Mouse (Mus musculus) liver, adult 2 months (tissue): Measurements from ENCODE around the gene Iqcc. TPM values are rescaled to one million over a fixed set of nuclear protein-coding genes. Genes with fewer than 3 reads are reported as not detected.

Source experiments
- DNase-seq: peaks from one replicate; pipeline ENCODE4 v3.0.0-alpha.2; 2011; ENCODE audit warnings: low read depth, low spot score; ENCODE audit errors: extremely low read depth
- H3K27ac ChIP-seq: fragments of 200-500 bp; replicated peaks from 2 replicates; pipeline ENCODE4 v1.5.1; 2012; ENCODE audit warnings: low read depth, mild to moderate bottlenecking, control low read depth, inconsistent platforms, low read length; ENCODE audit not compliant: insufficient read depth
- H3K27me3 ChIP-seq: fragments of 200-500 bp; 2 replicates; pipeline ENCODE4 v1.6.1; 2012; ENCODE audit warnings: mild to moderate bottlenecking, moderate library complexity, low read length, inconsistent platforms; ENCODE audit not compliant: control insufficient read depth, insufficient read depth
- H3K36me3 ChIP-seq: fragments of 200-500 bp; 2 replicates; pipeline ENCODE4 v1.6.1; 2012; ENCODE audit warnings: low read length, inconsistent platforms; ENCODE audit not compliant: control insufficient read depth, insufficient read depth
- H3K4me1 ChIP-seq: fragments of 200-500 bp; 2 replicates; pipeline ENCODE4 v1.6.1; 2011; ENCODE audit warnings: low read length; ENCODE audit not compliant: control insufficient read depth, insufficient read depth
- H3K4me3 ChIP-seq: fragments of 200-500 bp; 2 replicates; pipeline ENCODE4 v1.5.1; 2011; ENCODE audit warnings: low read depth, mild to moderate bottlenecking, control low read depth, low read length, moderate library complexity; ENCODE audit not compliant: insufficient read depth
- H3K79me2 ChIP-seq: fragments of 200-500 bp; 2 replicates; pipeline ENCODE4 v1.6.1; 2012; ENCODE audit warnings: inconsistent platforms, mild to moderate bottlenecking, low read length, moderate library complexity; ENCODE audit not compliant: control insufficient read depth, insufficient read depth
- H3K9ac ChIP-seq: fragments of 200-500 bp; 2 replicates; pipeline ENCODE4 v1.6.1; 2012; ENCODE audit warnings: low read depth, mild to moderate bottlenecking, control low read depth, inconsistent platforms, low read length
- CTCF ChIP-seq: fragments of 200-500 bp; IDR thresholded peaks from 2 replicates; pipeline ENCODE4 v1.5.1; 2011; ENCODE audit warnings: low read depth, low read length, control low read depth
- POLR2A ChIP-seq: fragments of 200-500 bp; IDR thresholded peaks from 2 replicates; pipeline ENCODE4 v1.6.1; 2011; ENCODE audit warnings: low read length, control low read depth; ENCODE audit not compliant: insufficient read depth; ENCODE audit errors: extremely low read depth
- WGBS: fragments of 180-500 bp; shearing (Covaris S2); methylation state at CpG from one replicate; pipeline ENCODE4 v1.1.7; 2018; 5-methylcytosine and 5-hydroxymethylcytosine counted together
- polyA plus RNA-seq: library from polyadenylated mRNA; depleted of rRNA; stranded (reverse); fragments of >200 nt; gene quantifications from 2 replicates; pipeline ENCODE4 v1.2.3, GENCODE M21; 2012
- total RNA-seq: library from RNA; depleted of rRNA; stranded (reverse); fragments of >200 nt; gene quantifications from 2 replicates; pipeline ENCODE4 v1.2.3, GENCODE M21; 2014

Gene Iqcc
- total and polyA plus RNA-seq, 2 experiments, result 11.3 to 23.0 TPM

DNA sequence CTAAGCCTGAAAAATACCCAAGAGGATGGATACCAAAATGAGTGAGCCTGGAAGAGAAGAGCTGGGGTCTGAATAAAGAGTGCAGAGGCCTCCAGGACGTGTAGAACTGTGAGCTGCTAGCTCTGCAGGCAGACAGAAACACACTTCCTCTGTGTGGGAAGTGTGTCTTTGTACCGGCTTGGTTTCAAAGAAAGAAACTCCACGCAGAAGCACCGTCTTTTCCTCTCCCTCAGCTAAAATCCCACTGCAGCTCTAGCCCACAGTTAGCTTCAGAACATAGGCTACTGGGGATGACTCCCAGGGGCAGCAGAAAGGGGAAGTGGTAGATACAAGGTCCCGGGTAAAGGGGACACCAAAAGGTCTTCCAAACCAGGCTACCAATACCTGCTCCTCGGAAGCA lies 26.3 kb upstream of the Iqcc start:
- Histone ChIP-seq H3K9ac (no peak overlapping the region), H3K4me3 (no peak overlapping the region), H3K4me1 (no peaks in the 10 kb centered on the region), H3K27me3 (no peaks in the 10 kb centered on the region), H3K27ac (no peak overlapping the region), H3K36me3 (peaks cover 24% of the 10 kb centered on the region), H3K79me2 (no peaks in the 10 kb centered on the region)
- TF ChIP-seq CTCF (no peak), POLR2A (no peak)
- 85% methylated on average over 6 of the region's 6 CpGs for WGBS
- DNase-seq, result no peak

DNA sequence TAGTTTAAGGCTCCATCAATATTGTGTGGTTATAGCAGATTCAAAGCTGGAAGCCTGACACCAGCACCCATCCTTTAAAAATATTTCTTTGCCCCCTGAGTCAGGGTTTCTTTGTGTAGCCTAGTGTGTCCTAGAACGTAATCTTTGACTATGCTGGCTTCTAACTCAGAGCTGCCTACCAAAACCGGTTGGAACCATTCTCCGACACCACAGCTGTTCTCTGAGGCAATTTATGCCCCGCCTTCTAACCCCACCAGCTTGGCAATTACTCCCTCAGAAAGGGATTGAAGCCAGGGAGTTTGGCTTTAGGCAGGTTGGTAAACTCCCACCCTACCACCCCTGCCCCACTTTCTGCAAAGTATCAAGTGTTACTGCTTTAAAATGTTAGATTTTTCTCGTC lies 22.9 kb upstream of the Iqcc start:
- 57% methylated on average over 5 of the region's 5 CpGs for WGBS

DNA sequence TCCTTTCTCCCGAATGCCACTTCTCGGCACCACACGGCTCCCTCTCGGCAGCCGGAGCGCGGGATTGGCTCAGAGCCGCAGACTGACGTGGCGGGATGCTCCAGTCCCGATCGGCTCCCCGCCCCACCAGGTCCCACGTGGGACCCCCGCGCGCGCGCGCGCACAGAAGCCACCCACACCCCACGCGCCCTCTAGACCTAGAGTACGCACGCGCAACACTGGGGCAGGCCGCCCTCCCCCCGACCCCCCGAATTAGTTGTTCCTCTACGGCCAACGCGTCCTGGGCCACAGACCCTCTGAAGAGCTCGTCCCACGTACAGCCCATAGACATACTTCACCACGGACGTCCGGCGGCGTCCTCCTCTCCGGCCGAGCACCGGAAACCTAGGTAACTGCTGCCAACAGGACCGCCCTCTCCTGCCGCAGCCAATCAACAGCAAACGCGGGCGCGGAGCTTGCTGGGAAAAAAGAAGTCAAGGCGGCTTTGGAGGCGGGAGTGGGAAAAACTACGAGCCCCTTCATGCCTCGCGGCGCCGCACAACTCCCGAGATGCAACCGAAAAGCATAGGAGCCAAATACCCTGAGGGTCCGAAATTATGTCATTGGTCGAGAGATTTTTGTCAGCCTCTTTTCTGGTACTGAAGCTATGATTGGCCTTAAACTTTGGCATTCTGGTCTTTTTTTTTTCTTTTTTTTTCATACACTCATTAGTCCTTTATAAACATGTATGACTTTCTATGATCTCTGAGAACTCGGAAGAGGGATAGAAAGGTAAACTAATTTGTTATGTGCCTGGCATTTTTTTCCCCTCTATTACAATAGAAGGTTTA lies 22.0 kb upstream of the Iqcc start, which contains the start of gene Txlna:
Gene Txlna, minus strand, starts transcription at position 428 of the 830 bp plus-strand sequence.
- Histone ChIP-seq H3K4me1 (peaks cover 10% of the 10 kb centered on the region), H3K4me3 (peak within 1 kb of the TSS; percentile 78), H3K27me3 (no peaks in the 10 kb centered on the region), H3K79me2 (peaks cover 8% of the 10 kb centered on the region; the same call in 1 of the 2 replicates), H3K36me3 (peaks cover 5% of the 10 kb centered on the region; the same call in 1 of the 2 replicates), H3K27ac (peak within 1 kb of the TSS; percentile 82), H3K9ac (peak within 1 kb of the TSS; percentile 85)
- TF ChIP-seq POLR2A, result 0 out of 2 replicates have a peak, but pooled peaks have one; percentile 49
- TF ChIP-seq CTCF, result no peak
- DNase-seq, result peak; percentile 88
- WGBS, result under 1% methylated on average over 60 of the region's 60 CpGs

More for the DNA sequence above, 22.9 kb upstream of the Iqcc start:
- Histone ChIP-seq H3K9ac (no peak overlapping the region), H3K36me3 (peaks cover 6% of the 10 kb centered on the region; the same call in 1 of the 2 replicates), H3K27ac (no peak overlapping the region), H3K27me3 (no peaks in the 10 kb centered on the region), H3K4me3 (no peak overlapping the region), H3K4me1 (peaks cover 10% of the 10 kb centered on the region), H3K79me2 (peaks cover 8% of the 10 kb centered on the region; the same call in 1 of the 2 replicates)
- TF ChIP-seq POLR2A (no peak), CTCF (no peak)
- DNase-seq, result peak; percentile 18

DNA sequence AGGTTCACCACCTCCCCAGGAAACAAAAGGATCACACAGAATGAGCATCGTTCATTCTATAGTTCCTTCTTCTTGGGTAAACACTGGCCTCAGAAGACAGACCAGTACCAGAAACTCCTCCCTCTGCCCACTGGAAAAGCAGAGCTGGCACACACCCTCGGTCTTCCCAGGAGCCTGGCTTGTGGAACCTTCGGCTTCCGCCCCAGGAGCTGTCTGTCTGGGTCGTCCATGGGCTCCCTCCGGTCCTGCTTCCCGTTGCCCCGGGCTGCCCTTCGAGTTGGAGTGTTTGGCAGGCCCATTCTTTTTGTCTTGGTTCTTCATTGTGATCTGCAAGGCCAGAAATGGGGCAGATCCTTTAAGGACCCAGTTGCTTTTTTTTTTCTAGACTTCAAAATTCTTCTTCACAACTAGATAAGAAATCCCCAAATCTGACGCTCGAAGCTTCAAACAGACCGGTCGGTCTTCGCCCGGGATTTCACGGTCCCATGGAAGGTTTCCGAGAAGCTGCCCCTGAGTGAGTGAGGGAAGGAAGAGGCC lies 21.3 kb upstream of the Iqcc start:
- TF ChIP-seq CTCF, result no peak
- TF ChIP-seq POLR2A, result no peak
- no peaks in the 10 kb centered on the region for H3K27me3 ChIP-seq

DNA sequence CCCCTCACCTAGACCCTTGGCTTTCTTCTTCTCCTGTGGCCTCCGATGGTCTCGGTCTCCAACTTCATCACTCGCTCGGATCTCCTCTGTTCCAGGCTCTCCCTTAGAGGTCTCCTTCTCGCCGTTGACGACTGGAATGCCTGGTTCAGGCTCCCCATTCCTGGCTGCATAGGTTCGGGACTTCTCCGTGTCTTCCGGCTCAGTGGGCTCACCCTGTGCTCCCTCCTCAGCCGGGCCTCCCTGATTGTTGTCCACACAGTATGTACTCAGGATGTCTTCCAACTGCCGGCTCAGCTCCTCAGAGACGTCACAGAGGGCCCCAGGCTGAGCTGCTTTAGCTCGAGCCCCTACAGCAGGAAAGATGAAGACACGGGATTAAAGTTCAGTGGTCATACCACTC lies 20.3 kb upstream of the Iqcc start:
- Histone ChIP-seq H3K4me1 (peaks cover 10% of the 10 kb centered on the region), H3K9ac (0 out of 2 replicates have a peak overlapping the region, but pooled peaks have one; percentile 15), H3K27ac (no peak overlapping the region), H3K79me2 (peaks cover 8% of the 10 kb centered on the region; the same call in 1 of the 2 replicates), H3K4me3 (no peak overlapping the region), H3K27me3 (no peaks in the 10 kb centered on the region), H3K36me3 (peaks cover 10% of the 10 kb centered on the region; the same call in 1 of the 2 replicates)
- DNase-seq, result no peak
- TF ChIP-seq POLR2A (no peak), CTCF (no peak)
- 81% methylated on average over 15 of the region's 15 CpGs for WGBS

More for the DNA sequence above, 21.3 kb upstream of the Iqcc start:
- H3K79me2 ChIP-seq, result peaks cover 8% of the 10 kb centered on the region; the same call in 1 of the 2 replicates
- no peak for DNase-seq
- H3K4me3 ChIP-seq, result peak overlapping the region; percentile 78
- peaks cover 10% of the 10 kb centered on the region for H3K4me1 ChIP-seq
- WGBS, result under 1% methylated on average over 17 of the region's 17 CpGs
- peak overlapping the region; percentile 14 for H3K27ac ChIP-seq
- peaks cover 7% of the 10 kb centered on the region; the same call in 1 of the 2 replicates for H3K36me3 ChIP-seq
- peak overlapping the region; percentile 85 for H3K9ac ChIP-seq

DNA sequence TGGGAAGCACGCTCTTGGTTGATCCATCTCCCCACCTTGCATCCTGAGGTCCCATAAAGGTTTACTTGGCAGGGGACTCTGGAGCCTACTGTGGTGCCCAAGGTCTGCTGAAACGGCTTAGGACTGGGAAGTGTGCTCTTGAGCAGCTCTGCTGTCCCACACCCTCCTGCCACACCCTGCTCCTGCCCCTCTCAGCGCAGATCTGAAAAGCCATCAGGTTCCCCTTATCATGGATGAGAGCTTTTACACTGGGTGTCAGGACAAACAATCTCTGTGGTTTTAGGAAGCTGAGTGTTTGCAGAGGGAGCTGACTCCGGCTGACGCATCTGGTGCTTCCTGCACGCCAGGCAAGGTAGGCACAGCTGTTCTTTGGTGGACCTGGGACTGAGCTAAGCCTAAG lies 15.0 kb upstream of the Iqcc start:
- Histone ChIP-seq H3K79me2 (no peaks in the 10 kb centered on the region), H3K36me3 (peaks cover 52% of the 10 kb centered on the region), H3K27ac (no peak overlapping the region), H3K4me3 (no peak overlapping the region), H3K9ac (no peak overlapping the region), H3K4me1 (no peaks in the 10 kb centered on the region), H3K27me3 (no peaks in the 10 kb centered on the region)
- no peak for TF ChIP-seq CTCF
- TF ChIP-seq POLR2A, result no peak
- DNase-seq, result no peak
- 93% methylated on average over 6 of the region's 6 CpGs for WGBS
